Mouse (Mus musculus) intestine, embryonic 16.5 days (tissue): ENCODE results near the gene Ryr2. TPM values are rescaled to one million over a fixed set of nuclear protein-coding genes. Genes with fewer than 3 reads are reported as not detected.

Experiments used
- ATAC-seq: fragments of 200-750 bp; cut with Nextera tagmentation; 2 replicates; pipeline ENCODE4 v1.8.0; 2017; ENCODE audit warnings: moderate TSS enrichment, moderate library complexity
- H3K27ac ChIP-seq: fragments of 300-500 bp; sonication (generic); 2 replicates; pipeline ENCODE4 v1.5.1; 2014; ENCODE audit warnings: mild to moderate bottlenecking, low read length
- H3K27me3 ChIP-seq: fragments of 300-500 bp; sonication (generic); replicated peaks from 2 replicates; pipeline ENCODE4 v1.6.1; 2014; ENCODE audit warnings: low read length, control low read depth, mixed read lengths; ENCODE audit not compliant: control insufficient read depth, insufficient read depth
- H3K36me3 ChIP-seq: fragments of 300-500 bp; sonication (generic); 2 replicates; pipeline ENCODE4 v1.6.1; 2014; ENCODE audit warnings: low read length, control low read depth; ENCODE audit not compliant: control insufficient read depth, insufficient read depth
- H3K4me1 ChIP-seq: fragments of 300-500 bp; sonication (generic); 2 replicates; pipeline ENCODE4 v1.6.1; 2014; ENCODE audit warnings: low read length, control low read depth, mixed read lengths; ENCODE audit not compliant: control insufficient read depth, insufficient read depth
- H3K4me2 ChIP-seq: fragments of 300-500 bp; sonication (generic); 2 replicates; pipeline ENCODE4 v1.6.1; 2014; ENCODE audit warnings: low read depth, low read length, control low read depth
- H3K4me3 ChIP-seq: fragments of 300-500 bp; sonication (generic); 2 replicates; pipeline ENCODE4 v1.5.1; 2014; ENCODE audit warnings: mild to moderate bottlenecking, low read length
- H3K9ac ChIP-seq: fragments of 300-500 bp; sonication (generic); 2 replicates; pipeline ENCODE4 v1.6.1; 2014; ENCODE audit warnings: low read depth, low read length
- H3K9me3 ChIP-seq: fragments of 300-500 bp; sonication (generic); 2 replicates; pipeline ENCODE4 v1.6.1; 2016; ENCODE audit warnings: low read length, control low read depth; ENCODE audit not compliant: control insufficient read depth
- whole genome bisulfite sequencing: fragments of 180-500 bp; shearing (Covaris S2); extraction: QIAGEN DNeasy Blood & Tissue Kit; methylation state at CpG from one replicate; pipeline ENCODE4 v1.1.7; 2014; 5-methylcytosine and 5-hydroxymethylcytosine counted together
- polyA plus RNA-seq: library from polyadenylated mRNA; unstranded; fragments of >200 nt; fragmentation: Nextera tagmentation; extraction: Ambion mirVana; gene quantifications from 2 replicates; pipeline ENCODE4 v1.2.1, GENCODE M21; 2015

The Ryr2 gene
- polyA plus RNA-seq, 1 experiment from 2014 or later: 0.78 TPM

DNA sequence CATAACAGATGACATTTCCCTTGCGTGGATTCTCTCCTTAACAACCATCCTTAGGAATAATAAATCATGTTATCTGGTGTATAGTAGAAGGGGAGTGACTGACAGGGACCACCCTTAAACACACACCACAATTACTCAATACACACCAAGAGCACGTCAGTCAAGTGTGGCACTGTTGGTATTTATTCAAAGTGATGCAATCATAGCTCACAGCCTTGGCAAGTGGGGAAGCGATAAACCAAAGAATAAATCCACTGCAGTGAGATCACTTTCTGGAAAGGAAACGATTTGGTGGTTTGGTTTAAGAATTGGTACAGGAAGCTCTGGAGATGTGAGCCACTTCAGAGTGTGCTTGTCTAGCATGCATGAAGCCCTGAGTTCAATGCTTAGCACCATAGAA lies 119.2 kb downstream of the Ryr2 start:
- H3K4me2 ChIP-seq: no peak overlapping the region
- ATAC-seq: no peak
- H3K27ac ChIP-seq: no peak overlapping the region
- H3K9me3 ChIP-seq: no peaks in the 10 kb centered on the region
- H3K27me3 ChIP-seq: no peaks in the 10 kb centered on the region
- 56% methylated on average over 4 of the region's 4 CpGs for WGBS
- H3K4me1 ChIP-seq: no peaks in the 10 kb centered on the region
- H3K4me3 ChIP-seq: no peak overlapping the region
- H3K36me3 ChIP-seq: no peaks in the 10 kb centered on the region
- no peak overlapping the region for H3K9ac ChIP-seq

DNA sequence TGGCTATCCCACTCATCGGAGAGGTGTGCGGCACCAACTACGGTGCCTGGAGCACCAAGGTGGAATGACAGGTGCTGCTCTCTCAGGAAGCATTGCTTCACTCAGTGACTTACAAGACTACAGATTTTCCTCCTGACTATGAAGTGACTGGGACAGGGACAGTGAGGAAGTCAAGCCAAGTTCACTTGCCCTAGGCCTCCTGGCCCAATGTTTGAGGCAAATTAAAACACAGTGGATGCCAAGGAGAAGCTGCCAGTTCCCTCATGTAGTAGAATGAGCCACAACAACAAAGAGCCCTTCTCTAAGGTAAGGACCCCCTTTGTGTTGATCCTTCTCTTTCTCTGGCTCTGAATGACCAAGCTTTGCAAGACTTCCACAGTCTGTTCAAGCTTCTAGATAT lies 121.7 kb downstream of the Ryr2 start:
- no peak for ATAC-seq
- no peaks in the 10 kb centered on the region for H3K4me1 ChIP-seq
- no peaks in the 10 kb centered on the region for H3K27me3 ChIP-seq
- H3K36me3 ChIP-seq: no peaks in the 10 kb centered on the region
- H3K9me3 ChIP-seq: no peaks in the 10 kb centered on the region
- H3K4me3 ChIP-seq: no peak overlapping the region
- H3K4me2 ChIP-seq: no peak overlapping the region
- H3K27ac ChIP-seq: no peak overlapping the region
- 93% methylated on average over 3 of the region's 3 CpGs for WGBS
- H3K9ac ChIP-seq: no peak overlapping the region

DNA sequence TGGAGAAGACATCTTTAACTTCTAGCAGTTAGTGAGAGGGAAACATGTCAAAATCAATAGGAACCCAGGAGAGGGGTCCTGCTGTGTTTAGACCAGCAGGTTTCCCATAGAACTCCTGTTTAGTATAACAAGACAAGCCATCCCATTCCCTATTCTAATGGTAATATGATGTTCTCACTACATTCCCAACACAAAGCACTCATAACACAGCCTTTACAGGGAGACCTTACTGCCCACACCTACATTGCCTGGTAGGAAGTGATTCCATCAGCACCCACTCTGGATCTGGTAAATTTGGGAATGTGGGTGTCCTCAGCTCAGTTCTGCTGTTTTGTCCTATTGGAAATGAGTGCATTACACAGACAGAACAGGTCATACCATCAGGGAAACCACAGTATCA lies 127.7 kb downstream of the Ryr2 start:
- Histone ChIP-seq H3K9ac (no peak overlapping the region), H3K27ac (no peak overlapping the region), H3K4me2 (no peak overlapping the region), H3K36me3 (no peaks in the 10 kb centered on the region), H3K27me3 (no peaks in the 10 kb centered on the region), H3K4me3 (no peak overlapping the region), H3K4me1 (no peaks in the 10 kb centered on the region), H3K9me3 (no peaks in the 10 kb centered on the region)
- no peak for ATAC-seq

- no peak for ATAC-seq
Observed at GRCm38 (mm10) chr13:11978359-11978758, 128.4 kb downstream of the Ryr2 start.

GRCm38 (mm10) chr13:11977606-11978005 lies 129.1 kb downstream of the Ryr2 start:
- no peaks in the 10 kb centered on the region for H3K9me3 ChIP-seq
- WGBS: 72% methylated on average over 4 of the region's 4 CpGs
- ATAC-seq: no peak

More at GRCm38 (mm10) chr13:11978359-11978758, 128.4 kb downstream of the Ryr2 start:
- Histone ChIP-seq H3K27ac (no peak overlapping the region), H3K9me3 (no peaks in the 10 kb centered on the region), H3K4me1 (no peaks in the 10 kb centered on the region), H3K4me3 (no peak overlapping the region), H3K4me2 (no peak overlapping the region), H3K27me3 (no peaks in the 10 kb centered on the region), H3K36me3 (no peaks in the 10 kb centered on the region), H3K9ac (no peak overlapping the region)
- WGBS: 58% methylated on average over 2 of the region's 2 CpGs

GRCm38 (mm10) chr13:11964391-11964790 lies 142.4 kb downstream of the Ryr2 start:
- Histone ChIP-seq H3K27ac (no peak overlapping the region), H3K36me3 (no peaks in the 10 kb centered on the region), H3K27me3 (no peaks in the 10 kb centered on the region), H3K4me3 (no peak overlapping the region), H3K9me3 (no peaks in the 10 kb centered on the region), H3K4me1 (no peaks in the 10 kb centered on the region; the same call in 1 of the 2 replicates), H3K9ac (no peak overlapping the region), H3K4me2 (no peak overlapping the region)
- no peak for ATAC-seq

More at GRCm38 (mm10) chr13:11977606-11978005, 129.1 kb downstream of the Ryr2 start:
- H3K27me3 ChIP-seq: no peaks in the 10 kb centered on the region
- H3K4me3 ChIP-seq: no peak overlapping the region
- H3K27ac ChIP-seq: no peak overlapping the region
- no peak overlapping the region for H3K9ac ChIP-seq
- H3K36me3 ChIP-seq: no peaks in the 10 kb centered on the region
- H3K4me1 ChIP-seq: no peaks in the 10 kb centered on the region
- H3K4me2 ChIP-seq: no peak overlapping the region

GRCm38 (mm10) chr13:11959488-11960174 lies 147.1 kb downstream of the Ryr2 start:
- no peak overlapping the region for H3K9ac ChIP-seq
- H3K27me3 ChIP-seq: no peaks in the 10 kb centered on the region
- no peaks in the 10 kb centered on the region; the same call in 1 of the 2 replicates for H3K4me1 ChIP-seq
- no peak overlapping the region for H3K4me2 ChIP-seq
- H3K36me3 ChIP-seq: no peaks in the 10 kb centered on the region
- H3K9me3 ChIP-seq: no peaks in the 10 kb centered on the region
- H3K4me3 ChIP-seq: no peak overlapping the region
- ATAC-seq: no peak
- H3K27ac ChIP-seq: no peak overlapping the region

DNA sequence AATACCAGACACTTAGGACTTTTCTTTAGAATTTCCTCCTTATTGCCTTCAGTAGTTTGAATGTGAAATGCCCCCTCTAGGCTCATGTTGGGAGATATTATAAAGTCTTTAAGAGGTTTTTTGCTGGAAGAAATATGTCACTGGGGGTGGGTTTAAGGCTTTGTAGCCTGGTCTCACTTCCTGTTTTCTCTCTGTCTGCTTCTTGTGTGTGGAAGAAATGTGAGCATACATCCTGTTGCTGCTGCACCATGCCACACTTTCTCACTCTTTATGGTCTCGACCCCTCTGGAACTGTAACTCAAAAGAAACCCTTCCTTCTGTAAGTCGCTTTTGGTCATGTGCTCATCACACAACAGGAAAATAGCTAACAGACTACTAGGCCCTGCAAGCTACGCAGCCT lies 147.9 kb downstream of the Ryr2 start:
- Histone ChIP-seq H3K9ac (no peak overlapping the region), H3K4me3 (no peak overlapping the region), H3K9me3 (no peaks in the 10 kb centered on the region), H3K27me3 (no peaks in the 10 kb centered on the region), H3K27ac (no peak overlapping the region), H3K36me3 (no peaks in the 10 kb centered on the region), H3K4me1 (no peaks in the 10 kb centered on the region), H3K4me2 (no peak overlapping the region)
- WGBS: 74% methylated on average over 3 of the region's 3 CpGs
- no peak for ATAC-seq

DNA sequence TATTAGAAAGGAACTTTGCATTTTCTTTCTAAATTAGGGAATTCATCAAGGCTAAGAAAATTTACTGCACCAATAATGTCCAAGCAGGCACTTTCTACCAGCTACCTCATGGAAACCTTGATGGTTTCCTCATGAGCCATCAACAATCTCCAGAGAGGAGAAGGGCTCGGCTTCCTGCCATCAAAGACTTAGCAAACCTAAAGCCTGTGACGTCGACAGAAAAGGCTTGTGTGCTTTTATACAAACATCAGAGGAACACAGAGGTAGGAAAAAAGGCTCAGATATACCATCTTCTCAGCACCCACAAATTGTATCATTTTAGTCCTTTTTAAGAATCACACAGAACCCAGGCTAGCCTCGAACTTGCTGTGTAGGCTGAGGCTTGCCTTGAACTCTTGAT lies 148.5 kb downstream of the Ryr2 start:
- Histone ChIP-seq H3K4me1 (no peaks in the 10 kb centered on the region), H3K9me3 (no peaks in the 10 kb centered on the region), H3K4me2 (no peak overlapping the region), H3K36me3 (no peaks in the 10 kb centered on the region), H3K27me3 (no peaks in the 10 kb centered on the region), H3K27ac (no peak overlapping the region), H3K4me3 (no peak overlapping the region), H3K9ac (no peak overlapping the region)
- no peak for ATAC-seq
- 64% methylated on average over 4 of the region's 4 CpGs for WGBS

DNA sequence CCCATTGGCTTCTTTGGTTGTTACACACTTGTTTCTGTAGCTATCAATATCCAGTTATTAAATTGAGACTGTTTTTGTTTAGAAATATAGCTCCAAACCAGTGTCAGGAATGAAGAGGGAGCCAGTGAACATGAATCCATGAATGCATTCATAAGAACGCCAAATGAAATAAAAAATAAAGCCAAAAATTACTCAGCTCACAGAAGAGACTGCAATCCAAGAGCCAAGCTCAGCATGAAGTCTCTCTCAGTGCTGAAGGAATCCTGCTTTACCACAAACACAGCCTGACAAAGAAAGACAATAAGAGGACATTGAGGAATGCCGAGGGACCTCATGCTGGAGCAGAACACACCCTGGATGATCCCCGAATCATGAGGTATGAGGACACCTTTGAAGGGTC lies 154.8 kb downstream of the Ryr2 start:
- Histone ChIP-seq H3K4me2 (no peak overlapping the region), H3K4me1 (no peaks in the 10 kb centered on the region), H3K27ac (no peak overlapping the region), H3K36me3 (no peaks in the 10 kb centered on the region), H3K4me3 (no peak overlapping the region), H3K9ac (no peak overlapping the region), H3K9me3 (no peaks in the 10 kb centered on the region), H3K27me3 (no peaks in the 10 kb centered on the region)
- WGBS: 79% methylated on average over 3 of the region's 3 CpGs
- no peak for ATAC-seq
